Mouse (Mus musculus) erythroid progenitor cell, adult 5-6 weeks (primary cell): Measurements from ENCODE around the gene Myoz2. TPM values are rescaled to one million over a fixed set of nuclear protein-coding genes. Genes with fewer than 3 reads are reported as not detected.

Experiments
- ATAC-seq: replicated peaks from 2 replicates; pipeline ENCODE4 v1.8.0; 2016; ENCODE audit warnings: moderate number of reproducible peaks, mild to moderate bottlenecking, moderate TSS enrichment, inconsistent platforms; ENCODE audit not compliant: poor library complexity, low FRiP score, severe bottlenecking
- total RNA-seq, 2 experiments: library from RNA; stranded (forward) in 1 of 2; stranded (reverse) in 1 of 2; fragments of 150-400 nt in 1 of 2; fragments of 186-747, 209-891 nt in 1 of 2; gene quantifications; 2 replicates each; pipeline versions ENCODE4 v1.2.3 to v1.2.4; 2015 to 2017; ENCODE audit warnings: low replicate concordance in 2 of 2

Gene Myoz2
- total RNA-seq, 2 experiments from 2014 or later: not detected

- ATAC-seq: no peak
Observed at GRCm38 (mm10) chr3:123018792-123019191, 16.0 kb downstream of the Myoz2 start.

- no peak for ATAC-seq
Observed at GRCm38 (mm10) chr3:123013476-123013875, 21.3 kb downstream of the Myoz2 start.

DNA sequence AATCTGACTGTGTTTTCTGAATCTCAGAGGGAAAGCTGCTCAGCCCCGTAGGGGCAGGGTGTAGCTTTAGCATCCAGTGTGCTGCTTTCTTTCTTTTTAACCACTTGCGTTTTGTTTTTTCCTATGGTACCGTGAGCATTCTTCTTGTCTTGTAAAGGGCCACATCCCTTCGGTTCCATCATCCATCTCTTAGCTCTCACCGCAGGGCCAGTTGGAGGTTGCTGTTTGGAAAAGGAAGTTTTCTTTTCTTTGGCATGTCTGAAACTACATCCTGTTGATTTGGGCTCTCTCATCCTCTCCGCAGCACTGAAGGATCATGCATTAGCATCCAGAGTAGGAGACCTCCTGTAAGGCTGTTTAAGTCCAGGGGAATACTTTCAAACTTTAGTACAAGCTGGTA, 25.4 kb downstream of the Myoz2 start:
- no peak for ATAC-seq

GRCm38 (mm10) chr3:123007386-123007785, 27.4 kb downstream of the Myoz2 start:
- ATAC-seq: no peak

DNA sequence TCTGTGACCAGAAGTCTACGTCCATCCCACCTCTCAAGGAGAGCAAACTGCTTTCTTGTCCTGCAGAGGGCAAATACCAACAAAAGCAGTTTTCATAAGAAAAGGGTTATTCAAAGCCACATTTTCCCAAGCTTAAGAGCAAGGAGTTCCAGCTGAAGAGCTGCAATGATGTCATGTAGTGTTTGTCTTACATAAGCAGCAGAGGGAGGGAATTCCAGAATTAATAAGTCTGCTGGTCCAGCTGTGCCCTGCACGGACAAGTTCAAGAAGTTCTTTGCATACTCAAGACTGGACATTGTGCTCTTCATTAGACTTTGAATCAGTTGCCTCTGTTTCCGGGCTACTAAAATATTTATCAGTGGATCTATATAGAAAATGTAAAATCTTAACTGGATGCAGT, 33.8 kb downstream of the Myoz2 start:
- ATAC-seq: no peak

- ATAC-seq: no peak
Observed at GRCm38 (mm10) chr3:122998511-122998910, 36.3 kb downstream of the Myoz2 start.

DNA sequence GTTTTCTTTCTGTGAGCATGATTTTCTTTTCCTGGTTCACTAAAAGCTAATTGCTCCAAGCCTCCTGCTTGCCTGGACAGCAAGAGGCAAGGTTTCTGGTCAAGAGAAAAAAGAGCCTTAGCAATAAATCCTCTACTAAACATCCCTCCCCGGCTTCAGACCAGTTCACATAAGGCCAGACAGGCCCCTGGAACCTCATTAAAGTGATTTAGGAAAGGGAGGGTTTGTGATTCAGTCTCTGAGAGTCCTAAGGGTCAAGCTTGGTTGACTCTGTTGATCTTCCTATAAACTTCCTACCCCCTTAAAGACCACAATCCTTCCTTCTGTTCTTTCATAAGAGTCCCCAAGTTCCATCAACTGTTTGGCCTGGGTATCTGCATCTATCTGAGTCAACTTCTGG, 37.8 kb downstream of the Myoz2 start:
- ATAC-seq: no peak

DNA sequence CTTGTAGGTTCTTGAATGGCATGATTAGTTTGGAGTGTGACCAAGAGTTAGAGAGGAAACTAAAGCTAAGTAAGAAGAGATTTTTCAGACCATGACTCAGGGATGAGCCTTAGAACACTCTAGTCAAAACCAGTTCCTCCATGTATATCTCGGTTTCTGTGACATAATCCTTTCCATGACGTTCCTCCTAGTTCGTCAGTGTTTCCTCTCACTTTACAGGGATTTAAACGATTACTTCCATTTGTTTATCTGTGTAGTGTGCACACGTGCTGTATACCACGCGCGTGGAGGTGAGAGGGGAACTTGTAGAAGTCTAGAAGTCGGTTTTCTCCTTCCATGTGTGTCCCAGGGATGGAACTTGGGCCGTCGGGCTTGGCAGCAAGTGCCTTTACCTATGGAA, 47.9 kb downstream of the Myoz2 start:
- ATAC-seq: no peak

DNA sequence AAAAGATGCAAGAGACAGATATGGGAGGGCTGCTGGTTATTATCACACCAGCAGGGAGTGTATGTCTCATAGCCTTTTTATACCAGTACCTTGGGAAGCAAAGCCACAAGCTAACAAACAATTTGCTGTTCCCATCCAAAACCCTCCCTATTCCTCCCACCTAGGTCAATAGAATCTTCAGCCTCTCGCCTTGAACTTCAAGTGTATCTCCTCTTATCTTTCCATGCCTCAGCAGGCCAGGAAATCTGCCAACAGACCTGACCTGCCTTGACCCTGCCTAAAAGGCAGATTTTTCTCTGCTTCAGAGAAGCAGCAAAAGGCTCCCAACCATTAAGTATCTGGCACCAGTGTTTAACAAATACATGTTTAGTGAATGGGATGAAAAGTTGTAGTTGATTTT, 48.4 kb downstream of the Myoz2 start:
- no peak for ATAC-seq

DNA sequence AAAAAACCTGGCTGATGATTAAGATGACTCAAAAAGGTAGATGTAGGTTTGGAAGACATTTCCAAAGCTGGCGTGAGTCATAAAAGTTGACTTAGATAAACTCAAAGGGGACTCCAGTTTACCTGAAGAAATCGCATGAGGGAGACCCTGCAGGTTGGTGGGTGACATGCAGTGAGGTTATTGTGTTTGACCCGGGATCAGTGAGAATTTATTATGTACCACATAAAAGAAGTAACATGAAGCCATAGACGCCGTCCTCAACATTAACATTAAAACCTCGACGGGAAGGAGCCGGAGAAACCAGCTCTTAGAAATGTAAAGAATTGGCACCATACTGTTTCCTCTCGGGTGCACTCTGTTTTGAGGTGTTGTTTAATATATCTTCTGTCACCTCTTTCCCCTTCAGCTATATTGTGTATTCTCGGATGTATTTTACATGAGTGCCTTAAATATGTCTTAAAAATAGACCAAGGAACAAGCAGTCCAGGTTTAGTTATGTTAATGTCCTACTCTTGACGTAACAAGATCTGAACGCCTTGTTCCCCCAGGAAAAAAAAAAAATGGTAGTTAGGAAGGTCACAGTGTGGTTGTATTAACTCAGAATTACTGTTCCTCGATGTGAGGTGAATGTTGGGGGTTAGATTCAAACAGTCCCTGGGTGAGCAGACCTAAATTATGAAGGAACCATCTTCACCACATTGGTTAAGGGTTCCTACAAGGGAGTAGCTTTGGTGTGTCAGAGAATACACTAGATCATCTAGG, 49.5 kb downstream of the Myoz2 start:
- ATAC-seq: no peak

DNA sequence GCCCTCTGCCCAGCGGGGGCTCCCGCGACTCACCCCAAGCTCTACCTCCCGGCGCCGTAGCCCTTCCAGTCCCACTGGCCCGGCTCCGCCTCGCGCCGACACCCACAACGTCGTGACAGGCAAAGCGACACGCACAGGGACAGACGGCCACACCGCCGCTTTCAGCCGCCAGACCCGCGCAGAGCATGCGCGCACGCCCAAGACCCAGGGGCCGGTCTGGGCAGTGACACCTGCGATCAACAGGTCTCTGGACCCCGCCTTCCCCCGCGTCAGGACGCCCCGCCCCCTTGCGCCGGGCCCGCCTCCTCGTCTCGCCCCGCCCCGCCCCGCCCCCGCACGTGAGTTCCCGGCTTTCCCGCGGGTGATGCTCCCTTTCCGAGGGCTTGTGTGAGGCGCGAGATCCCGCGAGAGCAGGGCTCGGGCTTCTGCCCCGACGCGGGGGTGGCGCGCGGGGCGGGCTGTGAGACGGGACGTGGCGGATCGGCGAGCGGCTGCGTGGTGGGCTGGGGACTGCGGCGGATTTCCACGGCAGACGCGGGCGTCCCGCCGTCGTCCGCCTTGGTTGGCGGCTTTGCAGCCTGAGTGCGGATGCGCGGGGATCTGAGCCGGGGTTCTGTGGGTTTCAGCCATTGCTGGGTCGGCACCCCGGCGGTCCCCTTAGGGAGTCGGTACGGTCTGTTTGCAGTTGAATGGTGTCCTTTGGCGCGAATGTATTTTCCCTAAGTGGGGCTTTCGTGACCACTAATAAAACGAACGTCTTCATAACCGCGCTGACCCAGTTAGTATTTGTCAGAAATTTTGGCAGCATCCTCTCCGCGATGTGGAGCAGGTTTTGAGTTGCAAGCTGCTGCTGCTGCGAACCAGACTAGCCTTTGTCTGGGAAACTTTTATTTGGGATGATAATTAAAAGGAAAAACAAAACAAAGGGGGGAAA, 50.3 kb downstream of the Myoz2 start, which contains the start of gene Usp53:
Gene Usp53 (minus strand): TSS at position 262 of the 934 bp plus-strand sequence.
- ATAC-seq: peak; percentile 91

DNA sequence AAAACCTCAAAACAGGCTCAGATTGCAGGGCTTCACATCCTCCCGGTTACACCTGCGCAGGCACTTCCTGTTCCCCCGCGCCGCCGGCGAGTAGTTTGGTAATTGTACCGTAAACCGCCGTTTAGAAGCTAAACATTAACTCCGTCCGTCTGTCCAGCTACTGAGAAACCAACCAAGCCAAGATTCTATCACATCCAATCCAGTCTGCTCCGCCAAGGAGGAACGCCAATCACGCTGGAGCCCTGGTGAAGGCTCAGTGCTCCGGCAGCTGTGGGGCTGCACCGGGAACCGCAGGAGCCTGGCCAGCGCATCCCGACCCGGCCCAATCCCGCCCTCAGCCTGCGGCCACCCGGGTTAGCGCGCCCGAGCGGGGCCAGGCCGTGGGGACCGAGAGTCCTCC, 51.0 kb downstream of the Myoz2 start:
- peak; percentile 47 for ATAC-seq

- no peak for ATAC-seq
Observed at GRCm38 (mm10) chr3:122975964-122976363, 58.9 kb downstream of the Myoz2 start.

GRCm38 (mm10) chr3:122975363-122975762, 59.5 kb downstream of the Myoz2 start:
- no peak for ATAC-seq

DNA sequence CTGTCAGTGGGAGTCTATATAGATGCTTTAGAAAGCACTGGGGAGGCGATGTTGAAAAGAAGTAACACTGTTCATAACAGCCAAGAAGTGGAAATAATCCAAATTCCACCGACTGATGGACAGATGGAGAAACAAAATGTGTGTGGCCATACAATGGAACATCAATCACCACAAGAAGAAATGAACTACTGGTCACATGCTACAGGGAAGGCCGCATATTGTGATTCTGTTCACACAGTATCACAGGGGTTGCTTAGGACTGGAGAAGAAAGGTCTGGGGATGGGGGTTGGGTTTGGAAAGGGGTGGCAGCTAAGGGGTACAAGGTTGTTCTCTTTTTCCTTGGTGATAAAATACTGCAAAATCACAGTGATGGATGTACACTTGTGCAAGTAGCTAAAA, 60.0 kb downstream of the Myoz2 start:
- no peak for ATAC-seq

DNA sequence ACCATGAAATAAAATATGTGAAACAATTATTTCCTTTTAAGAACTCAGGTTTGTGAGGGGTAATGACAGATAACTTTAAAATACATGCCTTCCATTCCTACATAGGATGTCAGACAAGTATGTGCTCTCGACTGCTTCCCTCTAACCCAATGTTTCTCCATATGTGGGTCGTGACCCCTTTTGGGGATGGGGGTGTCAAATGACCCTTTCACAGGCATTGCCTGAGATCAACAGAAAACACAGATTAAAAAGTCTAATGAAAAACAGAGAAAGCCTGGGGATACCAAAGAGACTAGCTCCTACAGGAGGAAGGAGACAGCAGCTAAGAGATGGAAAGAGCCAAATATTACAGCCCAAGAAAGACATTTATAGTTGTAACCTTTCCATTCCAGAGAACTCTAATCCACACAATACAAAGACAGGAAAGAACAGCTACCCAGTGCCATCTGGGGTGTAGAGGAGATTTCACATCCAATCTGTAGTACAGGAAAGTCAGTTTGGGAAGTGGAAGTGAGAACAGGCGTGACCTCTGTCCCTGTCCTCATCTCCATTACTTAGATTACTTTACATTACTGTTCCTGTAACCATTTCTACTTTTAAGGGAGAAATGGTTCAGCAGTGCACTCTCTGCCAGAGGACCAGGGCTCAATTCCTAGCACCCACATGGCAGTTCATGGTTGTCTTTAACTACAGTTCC, 62.5 kb downstream of the Myoz2 start:
- no peak for ATAC-seq

GRCm38 (mm10) chr3:122968391-122968790, 66.4 kb downstream of the Myoz2 start:
- ATAC-seq: no peak

- ATAC-seq: no peak
Observed at GRCm38 (mm10) chr3:122964301-122964700, 70.5 kb downstream of the Myoz2 start.
